ENCODE assay signal across 18 mouse cellular contexts in the genomic region with DNA sequence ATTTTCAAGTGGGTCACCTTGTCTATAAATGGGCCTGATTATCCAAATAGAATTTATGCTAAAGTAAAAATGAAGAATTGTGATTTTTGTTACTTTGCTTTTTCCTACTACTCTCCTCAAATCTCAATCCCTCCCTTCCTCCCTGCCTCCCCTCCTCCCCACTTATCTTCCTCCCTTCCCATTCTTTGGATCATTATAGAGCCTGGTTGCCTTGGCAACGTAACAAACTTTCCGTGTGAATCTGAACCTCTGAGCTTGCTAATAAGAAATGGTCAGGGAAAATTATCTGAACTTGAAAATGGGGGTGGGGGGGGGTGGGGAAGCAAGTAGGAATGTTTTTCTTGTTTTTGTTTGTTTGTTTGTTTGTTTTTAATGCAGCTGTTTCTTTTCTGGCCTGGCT.
DNase-seq lines count a peak whose midpoint lies in the region; ATAC-seq and TF ChIP-seq lines count a peak whose summit lies in the region.
"Had no signal": no experiment of that assay in that cellular context is flagged by ENCODE, and none has a peak within 500 bp of the region (broad histone marks: within the 10 kb centered on the region; RNA-seq: fewer than 3 reads in every experiment).

No protein-coding gene starts in this region.

- no peaks in the 10 kb centered on the region for H3K36me3 ChIP-seq in forebrain, postnatal 0 days (ENCODE audit: insufficient read depth)
- H3K36me3 ChIP-seq in forebrain, embryonic 12.5 days (replicated peaks): no peaks in the 10 kb centered on the region
- no peaks in the 10 kb centered on the region for H3K36me3 ChIP-seq in heart, embryonic 10.5 days
- H3K36me3 ChIP-seq in testis, adult 2 months (ENCODE audit: control insufficient read depth, insufficient read depth, low read length): no peaks in the 10 kb centered on the region
- H3K36me3 ChIP-seq: embryonic facial prominence, embryonic 10.5 days; embryonic facial prominence, embryonic 12.5 days; forebrain, embryonic 15.5 days had no signal

- TF ChIP-seq CTCF in forebrain, postnatal 0 days (IDR thresholded peaks at IDR 0.05; ENCODE audit: low read depth): no peak
- TF ChIP-seq CTCF in testis, adult 2 months (IDR thresholded peaks at IDR 0.05; ENCODE audit: control insufficient read depth, insufficient read depth, insufficient replicate concordance, low read depth, low read length): no peak

- peak; percentile 40 for DNase-seq in forebrain, postnatal 0 days
- peak; percentile 24 for DNase-seq in heart, postnatal 4 days
- DNase-seq in heart, embryonic 10.5 days (ENCODE audit: low spot score): no peak
- no peak for DNase-seq in testis, postnatal 14 days (ENCODE audit: low spot score)
- DNase-seq in kidney, postnatal 36 days: no peak
- DNase-seq: adrenal gland, adult 2 months; adrenal gland, postnatal 10 days; adrenal gland, postnatal 25 days; cerebellum, adult 11-12 months; cerebellum, adult 2 months; cerebellum, adult 9-10 months; cerebellum, postnatal 10 days; cerebellum, postnatal 25 days had no signal

- no peak overlapping the region for H3K4me2 ChIP-seq in forebrain, postnatal 0 days (ENCODE audit: low read depth)
- H3K4me2 ChIP-seq in forebrain, embryonic 12.5 days: no peak overlapping the region
- H3K4me2 ChIP-seq: embryonic facial prominence, embryonic 12.5 days; forebrain, embryonic 15.5 days had no signal

- H3K4me3 ChIP-seq in forebrain, postnatal 0 days (ENCODE audit: low read depth, low read length): no peak overlapping the region
- no peak overlapping the region for H3K4me3 ChIP-seq in forebrain, embryonic 12.5 days (replicated peaks)
- no peak overlapping the region for H3K4me3 ChIP-seq in heart, embryonic 10.5 days
- H3K4me3 ChIP-seq in testis, adult 2 months (ENCODE audit: control insufficient read depth, low read depth, low read length): peak overlapping the region; percentile 68
- H3K4me3 ChIP-seq: embryonic facial prominence, embryonic 10.5 days; embryonic facial prominence, embryonic 12.5 days; forebrain, embryonic 15.5 days had no signal

- 0 out of 2 replicates have a peak, but pooled peaks cover 14% of the 10 kb centered on the region for H3K4me1 ChIP-seq in forebrain, postnatal 0 days (ENCODE audit: insufficient read depth)
- peaks cover 18% of the 10 kb centered on the region for H3K4me1 ChIP-seq in forebrain, embryonic 12.5 days
- peaks cover 3% of the 10 kb centered on the region; the same call in 1 of the 2 replicates for H3K4me1 ChIP-seq in heart, embryonic 10.5 days
- H3K4me1 ChIP-seq in testis, adult 2 months (ENCODE audit: control insufficient read depth, insufficient read depth, low read length): 0 out of 2 replicates have a peak, but pooled peaks cover 2% of the 10 kb centered on the region
- H3K4me1 ChIP-seq: embryonic facial prominence, embryonic 12.5 days had no signal

- H3K9me3 ChIP-seq in forebrain, postnatal 0 days (ENCODE audit: low read length): no peaks in the 10 kb centered on the region
- no peaks in the 10 kb centered on the region for H3K9me3 ChIP-seq in forebrain, embryonic 12.5 days
- H3K9me3 ChIP-seq in heart, embryonic 10.5 days: no peaks in the 10 kb centered on the region
- H3K9me3 ChIP-seq: embryonic facial prominence, embryonic 10.5 days; embryonic facial prominence, embryonic 12.5 days; forebrain, embryonic 15.5 days had no signal

- 27% methylated on average over 2 of the region's 2 CpGs for WGBS in forebrain, postnatal 0 days
- WGBS in forebrain, embryonic 12.5 days: 37% methylated on average over 2 of the region's 2 CpGs
- 64% methylated on average over 2 of the region's 2 CpGs for WGBS in heart, embryonic 10.5 days

- no peak for ATAC-seq in forebrain, postnatal 0 days
- ATAC-seq in forebrain, embryonic 12.5 days (ENCODE audit: low FRiP score): no peak
- ATAC-seq: forebrain, embryonic 15.5 days had no signal

- no peak overlapping the region for H3K9ac ChIP-seq in forebrain, postnatal 0 days
- H3K9ac ChIP-seq in forebrain, embryonic 12.5 days: no peak overlapping the region
- H3K9ac ChIP-seq: embryonic facial prominence, embryonic 12.5 days; forebrain, embryonic 15.5 days had no signal

- no peaks in the 10 kb centered on the region for H3K27me3 ChIP-seq in forebrain, postnatal 0 days (ENCODE audit: insufficient read depth, low read length)
- no peaks in the 10 kb centered on the region for H3K27me3 ChIP-seq in forebrain, embryonic 12.5 days
- no peaks in the 10 kb centered on the region for H3K27me3 ChIP-seq in heart, embryonic 10.5 days (ENCODE audit: insufficient read depth, poor library complexity, severe bottlenecking)
- no peaks in the 10 kb centered on the region for H3K27me3 ChIP-seq in testis, adult 2 months (ENCODE audit: control insufficient read depth, insufficient read depth, low read length)
- H3K27me3 ChIP-seq: embryonic facial prominence, embryonic 12.5 days; forebrain, embryonic 15.5 days had no signal

- no peak for TF ChIP-seq POLR2A in testis, adult 2 months (IDR thresholded peaks at IDR 0.05; ENCODE audit: control insufficient read depth, low read depth, low read length)

- H3K27ac ChIP-seq in forebrain, postnatal 0 days (ENCODE audit: low read depth, low read length): no peak overlapping the region
- H3K27ac ChIP-seq in forebrain, embryonic 12.5 days: no peak overlapping the region
- no peak overlapping the region for H3K27ac ChIP-seq in heart, embryonic 10.5 days
- no peak overlapping the region for H3K27ac ChIP-seq in testis, adult 2 months (ENCODE audit: control insufficient read depth, insufficient read depth, low read depth, low read length)
- H3K27ac ChIP-seq: embryonic facial prominence, embryonic 10.5 days; embryonic facial prominence, embryonic 12.5 days; forebrain, embryonic 15.5 days had no signal

Comparison
In these comparisons a context has a peak if more than half of its experiments do, and no peak if none do; other contexts are left out.
1. DNase-seq: peak in forebrain, postnatal 0 days (single experiment) and heart, postnatal 4 days (single experiment); none in heart, embryonic 10.5 days (single experiment), testis, postnatal 14 days (single experiment) and kidney, postnatal 36 days (0 of 2).